Mouse (Mus musculus): ENCODE data around the gene Gcm1. TPM values are rescaled to one million over a fixed set of nuclear protein-coding genes. Genes with fewer than 3 reads are reported as not detected.

Gcm1 gene
- polyA plus RNA-seq, 1 experiment from 2014 or later, result 0.14 TPM

DNA sequence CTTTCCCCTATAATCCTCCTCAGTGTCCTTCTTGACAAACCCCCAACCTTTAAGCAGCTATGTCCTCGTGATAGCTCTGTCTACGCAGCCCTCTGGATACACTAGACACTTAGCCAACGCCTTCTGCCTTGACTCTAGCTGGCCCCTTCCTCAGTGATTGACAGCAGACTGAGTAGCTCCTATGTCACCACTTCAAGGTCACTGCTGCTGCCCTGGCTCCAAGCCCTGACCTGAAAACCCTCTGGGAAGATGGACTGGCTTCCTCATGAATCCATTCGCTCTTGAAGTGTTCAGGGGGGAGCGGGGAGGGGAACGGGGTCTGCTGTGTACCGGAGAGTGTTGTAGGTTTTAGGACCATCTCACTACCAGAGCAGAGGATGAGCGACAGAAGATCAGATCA is 15.9 kb upstream of the Gcm1 start:
- TF ChIP-seq EP300 (IDR thresholded peaks at IDR 0.05), result no peak
- TF ChIP-seq CTCF (IDR thresholded peaks at IDR 0.05), result no peak
- Histone ChIP-seq H3K4me1 (ENCODE audit: insufficient read depth, low read depth, low read length) (no peaks in the 10 kb centered on the region), H3K4me3 (ENCODE audit: low read depth, low read length) (no peak overlapping the region), H3K9me3 (ENCODE audit: low read length) (no peaks in the 10 kb centered on the region), H3K4me2 (replicated peaks; ENCODE audit: low read depth, low read length) (no peak overlapping the region), H3K27me3 (replicated peaks; ENCODE audit: insufficient read depth, low read length) (no peaks in the 10 kb centered on the region), H3K27ac (ENCODE audit: low read length) (no peak overlapping the region), H3K9ac (replicated peaks; ENCODE audit: low read depth) (no peak overlapping the region), H3K36me3 (ENCODE audit: insufficient read depth, low read length) (no peaks in the 10 kb centered on the region)
- ATAC-seq (no peak), DNase-seq (ENCODE audit: low spot score) (no peak)
- WGBS, result 78% methylated on average over 8 of the region's 8 CpGs

DNA sequence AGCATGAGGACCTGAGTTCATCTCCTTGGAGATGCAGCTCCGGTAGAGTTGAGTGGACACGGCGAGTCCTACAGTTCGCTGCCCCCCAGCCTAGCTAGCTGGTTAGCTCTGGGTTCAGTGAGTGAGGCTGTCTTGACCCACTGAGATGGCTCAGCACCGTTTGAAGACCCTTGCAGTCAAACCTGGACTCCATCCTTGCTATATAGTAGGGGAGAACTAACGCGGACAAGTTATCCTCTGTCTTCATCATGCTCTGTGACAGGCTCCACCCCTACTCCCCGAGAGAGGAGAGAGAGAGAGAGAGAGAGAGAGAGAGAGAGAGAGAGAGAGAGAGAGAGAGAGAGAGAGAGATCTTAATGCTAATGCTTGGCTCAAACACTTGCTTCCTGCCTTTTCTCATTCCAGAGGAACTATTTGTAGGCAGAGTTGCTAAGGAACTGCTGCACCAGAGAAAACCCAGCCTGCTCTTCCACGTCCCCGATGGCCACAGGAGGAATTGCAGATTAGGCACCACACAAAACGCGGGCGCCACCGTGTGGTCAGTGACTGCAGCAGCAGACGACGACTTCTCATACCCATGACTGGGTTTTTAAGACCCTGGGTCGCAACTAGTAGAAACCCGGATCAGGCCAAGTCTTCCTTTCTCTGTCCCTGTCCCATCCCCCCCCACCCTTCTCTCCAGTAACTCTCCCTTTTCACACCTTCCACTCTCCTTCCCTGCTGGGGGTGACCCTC is 12.8 kb upstream of the Gcm1 start:
- Histone ChIP-seq H3K4me3 (ENCODE audit: low read depth, low read length) (no peak overlapping the region), H3K27me3 (replicated peaks; ENCODE audit: insufficient read depth, low read length) (no peaks in the 10 kb centered on the region), H3K9me3 (ENCODE audit: low read length) (no peaks in the 10 kb centered on the region), H3K36me3 (ENCODE audit: insufficient read depth, low read length) (no peaks in the 10 kb centered on the region), H3K27ac (ENCODE audit: low read length) (no peak overlapping the region), H3K4me1 (ENCODE audit: insufficient read depth, low read depth, low read length) (no peaks in the 10 kb centered on the region), H3K9ac (replicated peaks; ENCODE audit: low read depth) (no peak overlapping the region), H3K4me2 (replicated peaks; ENCODE audit: low read depth, low read length) (no peak overlapping the region)
- ATAC-seq, result peak; percentile 87
- peak; percentile 96 for DNase-seq (ENCODE audit: low spot score)
- WGBS, result 31% methylated on average over 18 of the region's 18 CpGs
- TF ChIP-seq EP300 (IDR thresholded peaks at IDR 0.05), result peak; percentile 46; the same call in 1 of the 2 replicates
- peak; percentile 100 for TF ChIP-seq CTCF (IDR thresholded peaks at IDR 0.05)

DNA sequence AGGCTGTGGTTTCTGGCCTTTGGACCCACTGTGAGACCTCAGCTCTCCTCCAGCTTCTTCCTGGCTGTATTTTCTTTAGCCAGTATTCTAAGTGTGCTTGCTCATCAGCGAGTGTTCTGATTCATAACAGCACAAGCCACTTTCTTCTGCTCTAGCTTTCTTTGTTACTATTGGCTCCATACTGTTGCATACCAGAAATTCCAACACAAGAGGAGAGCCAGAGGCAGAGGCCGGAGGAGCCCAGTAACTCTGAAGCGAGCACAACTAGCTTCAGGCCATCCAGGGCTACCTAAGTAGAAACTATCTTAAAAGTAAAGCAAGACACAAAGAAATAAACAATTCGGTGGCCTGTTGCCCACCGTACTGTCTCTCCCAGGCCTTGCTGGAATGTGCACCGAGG is 6.6 kb upstream of the Gcm1 start:
- no peak overlapping the region for H3K27ac ChIP-seq (ENCODE audit: low read length)
- ATAC-seq, result peak; percentile 67

DNA sequence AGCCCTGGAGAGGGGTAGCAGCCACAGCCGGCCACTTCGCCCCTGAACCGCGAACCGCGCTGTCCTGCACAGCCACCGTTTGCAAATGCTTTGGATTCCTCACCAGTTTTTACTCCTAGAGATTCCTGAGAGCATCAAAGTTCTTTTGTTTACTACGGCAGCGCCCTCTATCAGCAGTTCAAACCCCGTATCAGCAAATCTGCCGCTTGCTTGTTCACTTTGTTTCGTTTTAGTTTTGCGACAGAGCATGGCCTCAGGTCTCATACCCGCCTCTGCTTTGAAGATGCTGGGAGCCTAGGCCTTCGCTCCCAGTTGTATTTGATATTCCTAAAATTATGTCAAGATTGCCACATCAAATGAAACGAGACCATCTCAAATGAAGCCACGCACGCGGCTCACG is 5.0 kb upstream of the Gcm1 start:
- WGBS, result 41% methylated on average over 20 of the region's 20 CpGs

More for the DNA sequence above, 6.6 kb upstream of the Gcm1 start:
- Histone ChIP-seq H3K36me3 (ENCODE audit: insufficient read depth, low read length) (no peaks in the 10 kb centered on the region), H3K4me1 (ENCODE audit: insufficient read depth, low read depth, low read length) (no peaks in the 10 kb centered on the region; the same call in 1 of the 2 replicates), H3K4me2 (replicated peaks; ENCODE audit: low read depth, low read length) (no peak overlapping the region), H3K9me3 (ENCODE audit: low read length) (no peaks in the 10 kb centered on the region), H3K27me3 (replicated peaks; ENCODE audit: insufficient read depth, low read length) (no peaks in the 10 kb centered on the region), H3K4me3 (ENCODE audit: low read depth, low read length) (no peak overlapping the region), H3K9ac (replicated peaks; ENCODE audit: low read depth) (no peak overlapping the region)
- peak; percentile 61 for DNase-seq (ENCODE audit: low spot score)
- TF ChIP-seq EP300 (IDR thresholded peaks at IDR 0.05) (no peak), CTCF (IDR thresholded peaks at IDR 0.05) (no peak)
- WGBS, result 34% methylated on average over 6 of the region's 6 CpGs

GRCm38 (mm10) chr9:78050452-78050970 is 1.2 kb upstream of the Gcm1 start:
- no peak overlapping the region for H3K4me3 ChIP-seq (ENCODE audit: low read depth, low read length)
- 39% methylated on average over 5 of the region's 5 CpGs for WGBS
- TF ChIP-seq CTCF (IDR thresholded peaks at IDR 0.05) (no peak), EP300 (IDR thresholded peaks at IDR 0.05) (no peak)
- no peak overlapping the region for H3K27ac ChIP-seq (ENCODE audit: low read length)
- no peak overlapping the region for H3K4me2 ChIP-seq (replicated peaks; ENCODE audit: low read depth, low read length)
- H3K9me3 ChIP-seq (ENCODE audit: low read length), result no peaks in the 10 kb centered on the region
- H3K27me3 ChIP-seq (replicated peaks; ENCODE audit: insufficient read depth, low read length), result no peaks in the 10 kb centered on the region
- H3K4me1 ChIP-seq (ENCODE audit: insufficient read depth, low read depth, low read length), result no peaks in the 10 kb centered on the region; the same call in 1 of the 2 replicates
- ATAC-seq, result no peak
- no peak overlapping the region for H3K9ac ChIP-seq (replicated peaks; ENCODE audit: low read depth)
- H3K36me3 ChIP-seq (ENCODE audit: insufficient read depth, low read length), result no peaks in the 10 kb centered on the region
- DNase-seq (ENCODE audit: low spot score), result no peak

More for the DNA sequence above, 5.0 kb upstream of the Gcm1 start:
- no peaks in the 10 kb centered on the region; the same call in 1 of the 2 replicates for H3K4me1 ChIP-seq (ENCODE audit: insufficient read depth, low read depth, low read length)
- no peak for ATAC-seq
- no peaks in the 10 kb centered on the region for H3K36me3 ChIP-seq (ENCODE audit: insufficient read depth, low read length)
- H3K4me2 ChIP-seq (replicated peaks; ENCODE audit: low read depth, low read length), result peak overlapping the region; percentile 20; the same call in 1 of the 2 replicates
- no peaks in the 10 kb centered on the region for H3K9me3 ChIP-seq (ENCODE audit: low read length)
- H3K27ac ChIP-seq (ENCODE audit: low read length), result no peak overlapping the region
- peak overlapping the region; percentile 3; the same call in 1 of the 2 replicates for H3K4me3 ChIP-seq (ENCODE audit: low read depth, low read length)
- H3K27me3 ChIP-seq (replicated peaks; ENCODE audit: insufficient read depth, low read length), result no peaks in the 10 kb centered on the region
- peak; percentile 17 for DNase-seq (ENCODE audit: low spot score)
- TF ChIP-seq EP300 (IDR thresholded peaks at IDR 0.05) (no peak), CTCF (IDR thresholded peaks at IDR 0.05) (peak; percentile 35)
- H3K9ac ChIP-seq (replicated peaks; ENCODE audit: low read depth), result no peak overlapping the region

DNA sequence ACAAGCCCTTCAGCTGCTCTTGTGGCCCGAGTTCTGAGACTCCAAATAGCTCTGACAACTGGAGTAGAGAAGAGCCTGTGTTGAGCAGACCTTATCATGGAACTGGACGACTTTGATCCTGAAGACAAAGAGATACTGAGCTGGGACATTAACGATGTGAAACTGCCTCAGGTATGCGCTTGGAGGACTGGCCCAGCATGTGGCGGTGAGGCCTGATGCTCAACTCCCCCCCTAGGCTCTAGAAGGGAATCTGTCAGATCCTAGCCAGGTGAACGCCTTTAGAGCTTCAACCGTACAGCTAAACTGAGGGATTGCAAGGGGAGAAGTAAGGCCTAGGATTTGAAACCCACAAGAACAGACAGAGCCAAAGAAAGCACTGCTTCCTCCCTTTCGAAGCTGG is 2.1 kb downstream of the Gcm1 start:
- Histone ChIP-seq H3K36me3 (ENCODE audit: insufficient read depth, low read length) (no peaks in the 10 kb centered on the region), H3K27me3 (replicated peaks; ENCODE audit: insufficient read depth, low read length) (no peaks in the 10 kb centered on the region), H3K4me3 (ENCODE audit: low read depth, low read length) (no peak overlapping the region), H3K4me2 (replicated peaks; ENCODE audit: low read depth, low read length) (no peak overlapping the region), H3K9ac (replicated peaks; ENCODE audit: low read depth) (no peak overlapping the region), H3K4me1 (ENCODE audit: insufficient read depth, low read depth, low read length) (no peaks in the 10 kb centered on the region), H3K9me3 (ENCODE audit: low read length) (no peaks in the 10 kb centered on the region), H3K27ac (ENCODE audit: low read length) (no peak overlapping the region)
- DNase-seq (ENCODE audit: low spot score) (no peak), ATAC-seq (no peak)
- TF ChIP-seq EP300 (IDR thresholded peaks at IDR 0.05) (no peak), CTCF (IDR thresholded peaks at IDR 0.05) (no peak)
- WGBS, result 63% methylated on average over 8 of the region's 8 CpGs
